Mouse (Mus musculus) hindbrain, embryonic 16.5 days (tissue): ENCODE measurements around the gene Gm10718. TPM values are rescaled to one million over a fixed set of nuclear protein-coding genes. Genes with fewer than 3 reads are reported as not detected.
"Not testable (repeated sequence)": the region's sequence is repeated elsewhere in the genome, so short reads cannot be mapped to it uniquely, and the experiment has no call there.

Source experiments
- ATAC-seq: fragments of 200-750 bp; cut with Nextera tagmentation; 2 replicates; pipeline ENCODE4 v1.8.0; 2017; ENCODE audit warnings: moderate TSS enrichment, moderate library complexity
- H3K27ac ChIP-seq: fragments of 300-500 bp; sonication (generic); 2 replicates; pipeline ENCODE4 v1.5.1; 2014; ENCODE audit warnings: low read depth, mild to moderate bottlenecking, control low read depth, low read length, moderate library complexity
- H3K27me3 ChIP-seq: fragments of 300-500 bp; sonication (generic); replicated peaks from 2 replicates; pipeline ENCODE4 v1.6.1; 2014; ENCODE audit warnings: low read length; ENCODE audit not compliant: control insufficient read depth, insufficient read depth
- H3K36me3 ChIP-seq: fragments of 300-500 bp; sonication (generic); 2 replicates; pipeline ENCODE4 v1.6.1; 2014; ENCODE audit warnings: mild to moderate bottlenecking, low read length, moderate library complexity, mixed read lengths; ENCODE audit not compliant: control insufficient read depth, insufficient read depth
- H3K4me1 ChIP-seq: fragments of 300-500 bp; sonication (generic); 2 replicates; pipeline ENCODE4 v1.6.1; 2014; ENCODE audit warnings: low read depth, low read length; ENCODE audit not compliant: control insufficient read depth, insufficient read depth
- H3K4me2 ChIP-seq: fragments of 300-500 bp; sonication (generic); 2 replicates; pipeline ENCODE4 v1.6.1; 2014; ENCODE audit warnings: mild to moderate bottlenecking, low read length, control low read depth, moderate library complexity
- H3K4me3 ChIP-seq: fragments of 300-500 bp; sonication (generic); 2 replicates; pipeline ENCODE4 v1.5.1; 2014; ENCODE audit warnings: mild to moderate bottlenecking, low read length, control low read depth, moderate library complexity
- H3K9ac ChIP-seq: fragments of 300-500 bp; sonication (generic); 2 replicates; pipeline ENCODE4 v1.6.1; 2014; ENCODE audit warnings: low read depth, mild to moderate bottlenecking, control low read depth, low read length, moderate library complexity
- H3K9me3 ChIP-seq: fragments of 300-500 bp; sonication (generic); 2 replicates; pipeline ENCODE4 v1.6.1; 2014; ENCODE audit warnings: mild to moderate bottlenecking, low read length, moderate library complexity; ENCODE audit not compliant: control insufficient read depth
- WGBS: fragments of 180-500 bp; shearing (Covaris S2); extraction: QIAGEN DNeasy Blood & Tissue Kit; methylation state at CpG from one replicate; pipeline ENCODE4 v1.1.7; 2014; 5-methylcytosine and 5-hydroxymethylcytosine counted together
- polyA plus RNA-seq: library from polyadenylated mRNA; unstranded; fragments of >200 nt; fragmentation: Nextera tagmentation; extraction: Ambion mirVana; gene quantifications from 2 replicates; pipeline ENCODE4 v1.2.1, GENCODE M21; 2015

Gm10718 gene
- 0.39 and 0.56 TPM in 2 replicates for polyA plus RNA-seq

GRCm38 (mm10) chr9:3023312-3023984 is at the start of gene Gm10718:
Gene Gm10718 (plus strand): TSS chr9:3023547.
- H3K36me3 ChIP-seq, H3K9ac ChIP-seq, H3K27me3 ChIP-seq, H3K4me3 ChIP-seq, H3K4me2 ChIP-seq, ATAC-seq, H3K9me3 ChIP-seq, H3K27ac ChIP-seq, H3K4me1 ChIP-seq: not testable (repeated sequence)
- WGBS = 70% methylated on average over 9 of the region's 13 CpGs

DNA sequence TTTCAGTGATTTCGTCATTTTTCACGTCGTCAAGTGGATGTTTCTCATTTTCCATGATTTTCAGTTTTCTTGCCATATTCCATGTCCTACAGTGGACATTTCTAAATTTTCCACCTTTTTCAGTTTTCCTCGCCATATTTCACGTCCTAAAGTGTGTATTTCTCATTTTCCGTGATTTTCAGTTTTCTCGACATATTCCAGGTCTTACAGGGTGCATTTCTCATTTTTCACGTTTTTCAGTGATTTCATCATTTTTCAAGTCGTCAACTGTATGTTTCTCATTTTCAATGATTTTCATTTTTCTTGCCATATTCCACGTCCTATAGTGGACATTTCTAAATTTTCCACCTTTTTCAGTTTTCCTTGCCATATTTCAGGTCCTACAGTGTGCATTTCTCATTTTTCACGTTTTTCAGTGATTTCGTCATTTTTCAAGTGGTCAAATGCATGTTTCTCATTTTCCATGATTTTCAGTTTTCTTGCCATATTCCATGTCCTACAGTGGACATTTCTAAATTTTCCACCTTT is 22.8 kb upstream of the Gm10718 start, which contains the start of gene Gm10722:
Gene Gm10722 (plus strand): TSS at position 478 of the 528 bp plus-strand sequence.
- H3K36me3 ChIP-seq, H3K9me3 ChIP-seq, H3K27ac ChIP-seq, H3K27me3 ChIP-seq, H3K4me1 ChIP-seq, H3K9ac ChIP-seq, H3K4me3 ChIP-seq, H3K4me2 ChIP-seq, ATAC-seq: not testable (repeated sequence)
- WGBS = 72% methylated on average over 12 of the region's 12 CpGs

GRCm38 (mm10) chr9:3001006-3001405 is 22.3 kb upstream of the Gm10718 start:
- not testable (repeated sequence) for H3K9me3 ChIP-seq, H3K36me3 ChIP-seq, H3K4me2 ChIP-seq, H3K4me1 ChIP-seq, H3K27ac ChIP-seq, H3K9ac ChIP-seq, H3K4me3 ChIP-seq, ATAC-seq, H3K27me3 ChIP-seq
- 65% methylated on average over 8 of the region's 8 CpGs for WGBS

DNA sequence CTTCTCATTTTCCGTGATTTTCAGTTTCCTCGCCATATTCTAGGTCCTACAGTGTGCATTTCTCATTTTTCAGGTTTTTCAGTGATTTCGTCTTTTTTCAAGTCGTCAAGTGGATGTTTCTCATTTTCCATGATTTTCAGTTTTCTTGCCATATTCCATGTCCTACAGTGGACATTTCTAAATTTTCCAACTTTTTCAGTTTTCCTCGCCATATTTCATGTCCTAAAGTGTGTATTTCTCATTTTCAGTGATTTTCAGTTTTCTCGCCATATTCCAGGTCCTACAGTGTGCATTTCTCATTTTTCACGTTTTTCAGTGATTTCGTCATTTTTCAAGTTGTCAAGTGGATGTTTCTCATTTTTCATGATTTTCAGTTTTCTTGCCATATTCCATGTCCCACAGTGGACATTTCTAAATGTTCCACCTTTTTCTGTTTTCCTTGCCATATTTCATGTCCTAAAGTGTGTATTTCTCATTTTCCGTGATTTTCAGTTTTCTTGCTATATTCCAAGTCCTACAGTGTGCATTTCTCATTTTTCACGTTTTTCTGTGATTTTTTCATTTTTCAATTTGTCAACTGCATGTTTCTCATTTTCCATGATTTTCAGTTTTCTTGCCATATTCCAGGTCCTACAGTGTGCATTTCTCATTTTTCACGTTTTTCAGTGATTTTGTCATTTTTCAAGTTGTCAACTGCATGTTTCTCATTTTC is 21.2 kb upstream of the Gm10718 start:
- WGBS = 59% methylated on average over 8 of the region's 11 CpGs
- H3K9ac ChIP-seq, H3K36me3 ChIP-seq, H3K27ac ChIP-seq, H3K9me3 ChIP-seq, H3K27me3 ChIP-seq, H3K4me1 ChIP-seq, H3K4me3 ChIP-seq, H3K4me2 ChIP-seq: not testable (repeated sequence)
- ATAC-seq = peak; percentile 88

DNA sequence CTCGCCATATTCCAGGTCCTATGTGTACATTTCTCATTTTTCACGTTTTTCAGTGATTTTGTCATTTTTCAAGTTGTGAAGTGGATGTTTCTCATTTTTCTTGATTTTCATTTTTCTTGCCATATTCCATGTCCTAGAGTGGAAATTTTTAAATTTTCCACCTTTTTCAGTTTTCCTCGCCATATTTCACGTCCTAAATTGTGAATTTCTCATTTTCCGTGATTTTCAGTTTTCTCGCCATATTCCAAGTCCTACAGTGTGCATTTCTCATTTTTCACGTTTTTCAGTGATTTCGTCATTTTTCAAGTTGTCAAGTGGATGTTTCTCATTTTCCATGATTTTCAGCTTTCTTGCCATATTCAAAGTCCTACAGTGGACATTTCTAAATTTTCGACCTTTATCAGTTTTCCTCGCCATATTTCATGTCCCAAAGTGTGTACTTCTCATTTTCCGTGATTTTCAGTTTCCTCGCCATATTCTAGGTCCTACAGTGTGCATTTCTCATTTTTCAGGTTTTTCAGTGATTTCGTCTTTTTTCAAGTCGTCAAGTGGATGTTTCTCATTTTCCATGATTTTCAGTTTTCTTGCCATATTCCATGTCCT is 20.5 kb upstream of the Gm10718 start, which contains the start of gene Gm11168:
Gene Gm11168 (plus strand): TSS at position 553 of the 603 bp plus-strand sequence.
- not testable (repeated sequence) for H3K27me3 ChIP-seq, H3K27ac ChIP-seq, H3K36me3 ChIP-seq, H3K9me3 ChIP-seq, H3K4me3 ChIP-seq, H3K4me2 ChIP-seq, H3K9ac ChIP-seq, H3K4me1 ChIP-seq, ATAC-seq
- WGBS = 70% methylated on average over 6 of the region's 14 CpGs

DNA sequence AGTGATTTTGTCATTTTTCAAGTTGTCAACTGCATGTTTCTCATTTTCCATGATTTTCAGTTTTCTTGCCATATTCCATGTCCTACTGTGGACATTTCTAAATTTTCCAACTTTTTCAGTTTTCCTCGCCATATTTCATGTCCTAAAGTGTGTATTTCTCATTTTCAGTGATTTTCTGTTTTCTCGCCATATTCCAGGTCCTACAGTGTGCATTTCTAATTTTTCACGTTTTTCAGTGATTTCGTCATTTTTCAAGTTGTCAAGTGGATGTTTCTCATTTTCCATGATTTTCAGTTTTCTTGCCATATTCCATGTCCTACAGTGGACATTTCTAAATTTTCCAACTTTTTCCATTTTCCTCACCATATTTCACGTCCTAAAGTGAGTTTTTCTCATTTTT is 17.2 kb upstream of the Gm10718 start:
- not testable (repeated sequence) for H3K4me3 ChIP-seq, H3K9me3 ChIP-seq, H3K36me3 ChIP-seq, H3K27me3 ChIP-seq, H3K4me2 ChIP-seq, ATAC-seq, H3K9ac ChIP-seq, H3K4me1 ChIP-seq, H3K27ac ChIP-seq
- WGBS = 83% methylated on average over 1 of the region's 5 CpGs

GRCm38 (mm10) chr9:3006636-3007035 is 16.7 kb upstream of the Gm10718 start:
- not testable (repeated sequence) for H3K4me2 ChIP-seq, H3K4me3 ChIP-seq, H3K9me3 ChIP-seq, H3K27me3 ChIP-seq, H3K9ac ChIP-seq, H3K27ac ChIP-seq, H3K4me1 ChIP-seq, H3K36me3 ChIP-seq
- whole genome bisulfite sequencing = 73% methylated on average over 8 of the region's 8 CpGs
- peak; percentile 80 for ATAC-seq

- H3K27me3 ChIP-seq, H3K4me2 ChIP-seq, H3K4me3 ChIP-seq, H3K9ac ChIP-seq, ATAC-seq, H3K4me1 ChIP-seq, H3K27ac ChIP-seq, H3K36me3 ChIP-seq, H3K9me3 ChIP-seq: not testable (repeated sequence)
- WGBS = 75% methylated on average over 7 of the region's 9 CpGs
These were observed 16.1 kb upstream of the Gm10718 start for GRCm38 (mm10) chr9:3007272-3007671.

GRCm38 (mm10) chr9:3009331-3009730 is 14.0 kb upstream of the Gm10718 start:
- not testable (repeated sequence) for H3K4me2 ChIP-seq, H3K36me3 ChIP-seq, H3K4me1 ChIP-seq, H3K27ac ChIP-seq, H3K4me3 ChIP-seq, H3K27me3 ChIP-seq, H3K9ac ChIP-seq, H3K9me3 ChIP-seq
- peak; percentile 56 for ATAC-seq
- no CpG with 5 or more reads among the region's 5 CpGs for WGBS
